Mouse (Mus musculus) lung, adult 18-20 months (tissue): ENCODE measurements at regions not wholly inside any gene's neighbourhood (a gene's known extent, or its start where the extent isn't known, plus 50 kb on each side); places are given as distances from the start of the nearest gene placed in this dataset.
A peak's percentile ranks its signal among the peaks of the same experiment; 100 is the strongest.

Source experiments
- DNase-seq, 2 experiments: peaks; one replicate each; pipeline ENCODE4 v3.0.0; 2022; ENCODE audit warnings: mixed read lengths in 2 of 2

DNA sequence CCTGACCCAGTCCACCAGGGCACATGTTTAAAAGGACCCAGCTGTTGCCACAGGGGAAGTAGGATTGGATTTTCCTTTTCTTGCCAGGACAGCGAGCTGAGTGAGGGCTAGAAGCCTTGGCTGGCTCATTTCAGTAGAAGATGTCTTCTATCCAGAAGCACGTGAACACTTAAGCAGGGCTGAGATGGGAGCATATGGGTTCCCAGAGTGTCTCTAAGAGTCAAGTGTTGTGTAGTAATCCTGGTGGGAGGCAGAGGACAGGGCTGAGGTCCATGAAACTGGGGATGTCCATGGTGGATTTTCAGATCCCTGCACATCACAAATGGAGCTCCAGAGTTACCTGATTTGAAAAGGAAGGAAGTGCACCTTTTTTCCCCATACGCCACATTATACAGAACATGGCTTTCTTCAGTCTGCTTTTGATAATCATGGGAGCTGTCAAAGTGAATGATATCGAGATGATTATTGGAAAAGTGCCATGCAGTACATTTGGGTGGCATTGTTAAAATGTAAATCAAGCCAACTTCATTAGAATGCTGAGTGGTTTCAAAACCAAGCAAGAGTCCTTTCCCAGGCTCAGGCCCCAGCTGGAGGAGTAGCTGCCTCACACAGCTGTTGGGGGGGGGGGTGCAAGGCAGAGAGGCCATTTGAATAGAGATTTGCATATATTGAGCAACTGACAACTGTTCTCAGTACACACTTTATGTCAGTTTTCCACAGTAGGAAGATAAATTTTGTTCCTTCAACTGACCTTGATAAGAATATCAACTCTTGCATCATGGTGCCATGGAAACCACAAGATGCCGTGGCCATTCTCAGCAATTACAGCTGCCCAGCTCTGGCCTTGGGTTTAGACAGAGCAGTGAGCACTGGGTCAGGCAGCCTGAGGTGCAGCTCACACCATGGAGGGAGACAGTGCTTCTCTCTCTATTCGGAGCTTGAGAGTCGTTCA, 81.7 kb downstream of the Slc35b3 start:
- DNase-seq, result peak in 1 of 2 experiments; percentile 1

- no peak for DNase-seq
Observed at GRCm38 (mm10) chr13:38875923-38876322, 84.8 kb downstream of the Slc35b3 start.

DNA sequence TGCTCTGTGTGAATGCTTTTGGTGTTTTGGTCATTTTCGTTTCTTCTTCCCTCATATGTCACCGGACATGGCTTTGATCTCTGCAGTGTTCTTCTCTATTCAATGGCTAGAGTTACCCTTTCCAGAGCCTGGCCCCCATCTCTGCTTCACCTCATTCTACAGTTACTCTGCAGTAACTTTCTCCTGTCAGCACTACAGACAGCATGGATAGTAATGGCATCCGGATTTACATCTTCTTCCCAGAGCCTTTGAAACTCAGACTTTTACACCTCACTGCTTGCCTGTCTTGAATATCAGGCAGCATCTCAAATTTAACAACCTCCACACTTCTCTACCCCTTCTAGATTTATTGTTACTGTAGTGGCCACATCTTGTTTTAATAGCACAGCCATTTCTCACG, 96.7 kb downstream of the Slc35b3 start:
- no peak for DNase-seq

- no peak for DNase-seq
Observed at GRCm38 (mm10) chr13:38855742-38856141, 104.9 kb downstream of the Slc35b3 start.

- no peak for DNase-seq
Observed at GRCm38 (mm10) chr13:38854986-38855385, 105.7 kb downstream of the Slc35b3 start.

DNA sequence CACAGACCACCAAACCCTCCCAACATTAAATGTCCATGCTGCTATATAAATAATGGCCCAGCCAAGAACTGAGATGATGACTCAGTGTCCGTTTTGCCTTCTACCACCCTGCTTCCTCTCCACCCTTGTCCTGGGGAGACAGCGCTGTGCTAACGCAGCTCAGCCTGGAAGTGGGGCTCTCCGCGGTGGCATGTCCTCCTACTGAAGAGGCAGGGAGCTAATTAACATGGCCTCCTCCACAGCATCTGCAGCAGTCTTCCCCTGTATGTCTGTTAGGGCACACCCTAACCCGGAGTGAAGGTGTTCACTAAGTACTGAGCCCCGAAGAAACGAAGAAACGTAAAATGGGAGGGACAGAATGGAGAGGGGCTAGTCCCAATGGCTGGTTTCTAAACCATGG, 107.8 kb downstream of the Slc35b3 start:
- no peak for DNase-seq

DNA sequence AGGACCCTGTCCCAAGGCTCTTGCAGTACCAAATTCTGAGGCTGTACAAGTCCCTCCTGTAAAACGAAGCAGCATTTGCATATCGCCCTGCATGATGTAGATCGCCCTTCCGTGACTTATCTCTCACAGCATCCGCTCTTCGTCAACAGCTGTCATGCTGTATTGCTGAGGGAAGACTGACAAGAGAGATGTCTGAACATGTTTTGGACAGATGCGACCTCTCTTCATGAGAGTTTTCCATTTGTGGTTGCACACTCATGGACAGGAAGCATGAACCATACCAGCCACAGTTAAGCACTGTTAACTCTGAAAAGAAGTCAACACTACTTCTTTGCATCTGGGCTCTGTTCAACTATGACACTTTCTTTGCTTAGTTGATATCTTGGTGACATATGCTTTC, 108.9 kb downstream of the Slc35b3 start:
- DNase-seq, result no peak

- DNase-seq, result no peak
Observed at GRCm38 (mm10) chr13:38838231-38838630, 122.4 kb downstream of the Slc35b3 start.

GRCm38 (mm10) chr13:38825649-38826048, 135.0 kb downstream of the Slc35b3 start:
- no peak for DNase-seq

DNA sequence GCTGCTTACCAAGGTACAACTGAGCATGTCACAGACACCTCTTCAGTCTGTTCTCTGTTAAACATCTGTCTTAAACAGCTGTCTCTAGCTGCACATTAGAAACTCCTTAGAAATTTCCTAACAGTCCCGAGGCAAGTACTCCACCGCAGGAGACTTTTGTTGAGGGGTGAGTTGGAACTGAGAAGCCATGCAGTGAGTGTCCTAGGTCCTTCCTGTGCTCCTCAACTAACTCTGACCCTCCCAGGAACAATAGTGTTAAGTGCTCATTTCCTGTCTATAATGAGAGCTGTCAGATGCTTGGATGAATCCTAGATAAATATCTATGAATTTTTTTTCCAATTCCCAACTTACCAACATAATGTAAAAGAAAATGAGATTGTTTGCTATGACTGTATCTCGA, 141.1 kb downstream of the Slc35b3 start:
- DNase-seq, result no peak

DNA sequence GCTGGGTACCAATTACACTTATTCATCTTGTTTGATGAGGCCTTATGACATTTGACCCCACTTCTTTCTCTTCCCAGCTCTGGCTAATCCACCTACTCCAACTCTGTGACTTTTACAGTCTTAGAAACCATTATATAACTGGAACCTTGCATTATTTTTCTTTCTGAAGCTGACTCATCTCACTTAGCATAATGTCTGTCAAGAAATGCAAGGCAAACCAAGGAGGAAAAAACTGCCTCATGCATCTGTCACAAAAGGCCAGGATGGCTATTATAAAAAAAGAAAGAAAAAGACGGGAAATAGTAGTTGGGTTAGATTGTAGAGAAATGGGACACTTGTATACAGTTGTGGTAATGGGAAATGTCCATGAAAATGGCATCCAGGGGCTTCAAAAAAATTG, 141.9 kb downstream of the Slc35b3 start:
- DNase-seq, result no peak

DNA sequence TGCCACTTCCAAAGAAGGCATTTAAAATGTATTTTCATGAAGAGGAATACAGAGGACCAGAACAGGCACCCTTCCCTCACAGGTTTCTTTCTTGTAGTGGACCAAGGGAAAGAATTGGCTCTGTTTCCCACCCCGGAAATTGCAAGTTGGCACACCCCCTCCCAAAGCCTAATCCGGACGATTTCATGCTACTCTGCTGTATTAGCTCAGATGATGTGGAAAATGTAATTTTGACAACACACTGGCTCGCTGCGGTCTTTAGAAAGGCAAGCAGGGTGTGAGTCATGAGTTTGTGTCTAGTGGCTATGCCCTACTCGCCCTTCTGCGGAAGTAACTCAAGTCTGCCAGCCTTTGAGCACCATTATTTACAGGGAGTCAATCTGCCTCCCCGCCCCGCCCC, 144.4 kb downstream of the Slc35b3 start:
- no peak for DNase-seq

DNA sequence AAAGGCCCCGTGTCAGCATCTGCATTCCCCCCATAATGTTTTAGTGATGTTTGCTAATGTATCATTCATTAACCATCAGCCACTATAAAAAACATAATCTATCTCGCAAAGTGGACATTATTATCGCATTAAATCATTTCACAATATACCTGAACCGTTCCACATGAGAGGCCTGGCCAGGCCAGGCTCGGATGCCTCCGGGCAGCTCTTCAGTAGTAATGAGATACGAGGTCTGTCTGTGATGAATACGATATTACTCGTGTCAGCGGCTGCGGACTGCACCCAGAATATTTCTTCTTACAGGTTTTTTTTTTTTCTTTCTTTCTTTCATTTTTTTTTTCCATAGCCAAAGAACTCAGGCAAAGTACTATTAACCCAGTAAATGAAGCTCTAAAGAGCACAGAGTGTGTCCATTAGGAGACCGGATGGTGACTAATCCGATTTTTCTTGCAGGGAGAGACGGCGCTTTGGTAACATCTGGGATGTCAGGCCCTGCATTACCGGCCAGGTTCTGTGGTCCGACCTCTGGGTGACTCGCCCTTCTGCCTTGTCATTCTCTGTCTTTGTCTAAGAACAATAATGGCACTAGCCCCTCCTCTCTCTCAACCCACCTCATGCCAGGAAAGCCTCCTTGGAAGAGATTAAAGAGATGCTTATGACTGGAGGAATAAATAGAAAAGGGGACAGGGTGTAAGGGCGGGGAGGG, 145.5 kb downstream of the Slc35b3 start:
- DNase-seq, result no peak

GRCm38 (mm10) chr13:38798514-38798913, 139.7 kb upstream of the Eef1e1 start:
- no peak for DNase-seq

- no peak for DNase-seq
Observed at GRCm38 (mm10) chr13:38793456-38793855, 134.6 kb upstream of the Eef1e1 start.

DNA sequence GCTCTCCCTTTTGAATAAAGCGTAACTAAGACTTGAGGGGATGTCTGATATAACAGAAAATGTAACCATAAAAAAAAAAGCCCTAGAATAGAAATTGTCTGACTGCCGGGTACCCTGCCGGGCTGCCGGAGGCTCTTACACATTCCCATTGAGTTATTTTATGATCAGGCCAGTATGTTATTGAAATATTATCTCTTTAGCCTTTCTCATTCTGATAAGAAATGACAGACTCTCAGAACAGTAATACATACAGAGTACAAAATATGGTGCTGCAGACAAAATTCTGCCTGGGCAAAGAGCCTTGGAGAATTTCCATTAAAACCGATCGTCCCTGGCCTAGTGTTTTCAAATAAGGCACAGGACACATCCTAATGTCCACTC, 121.8 kb upstream of the Eef1e1 start:
- DNase-seq, result no peak

GRCm38 (mm10) chr13:38779984-38780629, 121.2 kb upstream of the Eef1e1 start:
- DNase-seq, result no peak

DNA sequence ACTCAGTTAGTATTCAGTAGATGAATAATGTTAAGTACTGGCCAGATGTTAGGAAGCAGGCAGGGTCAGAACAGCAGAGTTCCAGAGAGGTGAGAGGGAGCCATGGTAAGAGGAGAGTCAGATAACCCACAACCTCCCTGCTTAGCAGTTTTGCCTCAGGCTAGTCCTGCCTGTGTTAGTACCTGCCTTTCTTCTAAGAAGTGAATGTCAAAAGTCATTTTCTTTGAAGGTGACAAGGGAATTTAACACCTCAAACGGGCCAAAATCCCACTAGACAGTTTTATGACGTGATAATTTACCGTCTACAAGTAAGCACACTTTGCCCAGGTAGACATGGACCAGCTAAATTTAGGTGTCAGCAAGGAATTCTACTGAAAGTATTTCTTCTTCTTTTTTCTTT, 117.7 kb upstream of the Eef1e1 start:
- DNase-seq, result no peak

- DNase-seq, result no peak
Observed at GRCm38 (mm10) chr13:38772996-38773395, 114.1 kb upstream of the Eef1e1 start.

DNA sequence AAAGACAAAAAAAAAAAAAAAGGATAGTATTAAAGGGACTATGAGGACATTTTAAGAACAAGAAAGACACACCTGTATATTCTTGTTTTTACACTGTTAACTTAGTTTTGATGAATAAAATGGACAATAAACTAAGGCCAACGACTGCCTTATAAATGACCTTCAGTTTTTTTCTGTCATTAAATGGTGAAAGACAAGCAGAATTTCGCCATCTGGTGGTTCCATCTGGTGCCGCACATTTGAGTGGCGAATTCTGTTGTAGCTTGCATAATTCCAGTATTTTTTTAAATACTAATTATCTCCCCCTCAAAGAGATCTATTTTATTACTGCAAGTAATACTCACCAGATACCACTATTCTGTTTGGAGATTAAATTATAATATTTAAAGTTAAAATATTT, 107.3 kb upstream of the Eef1e1 start:
- DNase-seq, result peak in 1 of 2 experiments; percentile 2

DNA sequence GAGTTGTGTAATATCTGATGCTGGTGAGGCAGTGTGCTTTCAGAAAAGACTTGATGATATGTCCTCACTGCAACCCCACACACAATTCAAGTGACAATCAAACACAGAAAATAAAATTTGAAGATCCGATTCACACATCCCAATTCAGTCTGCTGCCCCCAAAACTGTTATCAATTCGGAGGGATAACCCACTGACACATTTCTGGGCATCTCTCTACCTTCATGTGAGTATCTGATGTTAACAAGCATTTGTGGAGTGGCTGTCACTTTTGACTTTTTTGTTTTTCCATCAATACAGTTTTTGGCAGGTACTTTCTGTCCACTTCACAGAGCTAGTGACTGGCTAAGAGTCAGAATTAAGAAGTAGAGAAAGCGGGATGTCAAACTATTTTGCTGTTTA, 101.4 kb upstream of the Eef1e1 start:
- DNase-seq, result no peak

- no peak for DNase-seq
Observed at GRCm38 (mm10) chr13:38756629-38757227, 97.9 kb upstream of the Eef1e1 start.

DNA sequence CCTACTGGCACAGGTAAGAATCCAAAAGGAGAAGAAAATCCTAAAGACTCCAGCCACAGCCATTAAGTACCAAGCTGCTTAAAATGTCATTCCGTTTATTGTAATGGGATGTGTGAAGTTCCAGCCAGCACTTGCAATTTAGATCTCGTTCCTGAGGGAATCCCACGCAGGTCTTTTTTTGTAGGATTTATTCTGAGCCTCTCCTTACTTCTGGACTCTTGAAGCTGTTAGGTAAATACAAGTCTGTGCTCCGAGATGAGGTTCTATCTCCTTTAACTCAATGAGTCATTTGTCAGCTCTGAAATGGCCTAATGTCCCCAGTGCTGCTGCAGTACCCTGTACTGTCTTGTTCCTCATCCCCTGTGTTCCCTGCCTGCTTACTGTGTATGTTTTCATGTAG, 94.9 kb upstream of the Eef1e1 start:
- DNase-seq, result no peak
